Mouse (Mus musculus) layer of hippocampus, adult 18-20 months (tissue): ENCODE measurements around the gene Sccpdh. TPM values are rescaled to one million over a fixed set of nuclear protein-coding genes. Genes with fewer than 3 reads are reported as not detected.

ENCODE experiments used
- DNase-seq, 2 experiments: peaks; one replicate each; pipeline ENCODE4 v3.0.0; 2022; ENCODE audit warnings: low spot score in 2 of 2
- total RNA-seq, 2 experiments: library from RNA; stranded (reverse); gene quantifications; 2 replicates each; pipeline ENCODE4 v1.2.3; 2021

The Sccpdh gene
- total RNA-seq, 2 experiments from 2014 or later: 57.6 to 62.7 TPM

DNA sequence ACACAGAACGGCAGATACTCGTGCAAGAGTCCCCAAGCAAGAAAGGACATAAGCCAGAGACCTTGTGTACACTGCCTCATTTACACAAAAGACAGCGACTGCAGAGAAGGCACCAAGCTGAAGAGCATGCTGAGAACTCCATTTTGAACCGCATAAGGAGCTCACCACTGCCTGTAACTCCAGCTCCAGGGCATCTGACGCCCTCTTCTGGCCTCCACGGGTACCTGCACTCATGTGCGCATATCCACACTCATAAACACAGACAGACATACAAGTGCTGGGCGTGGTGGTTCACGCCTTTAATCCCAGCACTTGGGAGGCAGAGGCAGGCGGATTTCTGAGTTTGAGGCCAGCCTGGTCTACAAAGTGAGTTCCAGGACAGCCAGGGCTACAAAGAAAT lies 60.7 kb downstream of the Sccpdh start:
- no peak for DNase-seq

DNA sequence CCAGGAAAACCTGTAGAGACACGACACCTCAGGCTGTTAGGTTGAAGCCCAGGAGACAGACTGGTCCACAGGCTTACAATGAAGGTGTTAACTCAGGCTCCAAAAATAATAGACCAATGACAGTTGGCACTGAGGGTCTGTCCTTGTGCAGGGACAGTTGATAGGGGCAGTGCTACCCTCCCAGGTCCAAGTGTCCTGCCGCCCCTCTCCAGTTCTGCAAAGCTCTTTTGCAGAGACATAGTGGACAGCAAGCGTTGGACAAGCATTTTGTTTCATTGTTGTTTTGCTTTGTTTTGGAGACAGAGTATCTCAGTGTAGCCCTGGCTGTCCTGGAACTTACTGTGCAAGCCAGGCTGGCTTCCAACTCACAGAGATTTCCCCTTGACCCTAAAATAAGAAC lies 63.4 kb downstream of the Sccpdh start:
- no peak for DNase-seq

DNA sequence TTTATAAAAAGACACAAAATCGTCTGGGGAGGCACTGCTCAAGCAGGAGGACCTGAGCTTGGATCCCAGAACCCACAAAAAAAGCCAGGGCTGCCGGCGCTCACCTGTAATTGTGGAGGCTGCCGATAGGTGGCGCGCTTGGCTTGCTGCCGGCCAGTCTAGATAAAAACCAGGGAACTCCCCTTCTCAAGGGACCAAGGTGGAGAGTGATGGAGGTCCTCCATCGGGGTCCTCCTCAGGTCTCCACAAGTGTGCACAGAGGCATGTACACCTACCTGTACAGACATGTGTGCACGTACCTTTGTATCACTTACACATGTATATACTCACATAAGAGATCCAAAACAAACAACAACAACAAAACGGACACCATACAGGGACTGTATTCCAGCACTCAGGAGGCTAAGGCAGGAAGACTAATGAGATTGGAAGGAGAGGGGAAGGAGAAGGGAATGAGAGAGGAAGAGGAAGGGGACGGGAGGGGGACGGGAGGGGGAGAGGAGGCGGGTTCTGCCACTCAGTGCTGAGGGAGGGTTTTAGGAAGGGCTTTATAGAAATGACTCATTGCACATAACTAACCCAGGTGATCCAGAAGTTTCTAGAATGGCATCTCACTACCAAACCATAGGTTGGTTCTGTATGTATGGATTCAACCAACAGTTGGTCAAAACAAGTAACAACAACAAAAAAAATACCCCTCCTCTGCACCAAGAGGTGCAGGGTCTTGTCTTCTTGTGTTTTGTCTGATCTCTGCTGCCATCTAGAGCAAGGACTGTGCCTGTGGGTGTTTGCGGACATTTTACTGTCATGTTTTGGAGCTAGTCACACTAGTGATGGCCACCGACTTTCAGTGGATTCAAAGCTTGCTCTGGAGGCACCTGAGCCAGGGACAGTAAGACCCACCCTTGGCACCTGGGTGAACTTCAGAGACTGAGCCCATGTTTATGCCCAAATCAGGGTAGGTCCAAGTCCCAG lies 66.8 kb downstream of the Sccpdh start:
- peak; percentile 32 to 78 for DNase-seq

DNA sequence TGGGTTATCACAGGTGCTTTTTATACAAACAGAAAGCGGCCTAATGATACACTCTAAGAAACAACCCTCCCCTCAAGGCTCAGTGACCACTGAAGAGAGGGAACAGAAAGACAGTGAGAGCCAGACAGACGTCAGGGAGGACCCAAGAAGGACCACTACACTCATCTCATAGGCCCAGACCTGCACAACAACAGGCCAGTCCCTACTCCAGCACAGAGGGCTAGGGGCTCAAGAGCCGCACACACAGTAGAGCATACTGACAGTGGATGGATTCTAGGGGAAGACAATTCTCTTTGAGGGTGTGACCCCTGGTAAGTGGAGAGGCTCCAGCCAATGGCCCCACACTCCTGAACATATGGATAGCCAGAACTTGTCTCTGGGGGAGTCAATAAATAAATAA lies 68.5 kb downstream of the Sccpdh start:
- DNase-seq: no peak

Other genes starting within 250 kb of the Sccpdh start
- gene Smyd3, start 150.2 kb upstream of the Sccpdh start, total RNA-seq: 10 to 100 TPM; 22.4 TPM
- gene Tfb2m, start 121.9 kb upstream of the Sccpdh start, total RNA-seq: 10 to 100 TPM; 23.3 to 28.7 TPM
- gene Cnst, start 121.8 kb upstream of the Sccpdh start, total RNA-seq: 10 to 100 TPM; 32.4 to 33.2 TPM
- under 1 TPM; 0.15 to 0.43 TPM for gene Kif28, start 77.1 kb downstream of the Sccpdh start, total RNA-seq
- not detected for gene Gm10518, start 135.2 kb downstream of the Sccpdh start, total RNA-seq
- gene Ahctf1, start 135.5 kb downstream of the Sccpdh start, total RNA-seq: 10 to 100 TPM; 41.2 to 43.1 TPM